Mouse (Mus musculus): ENCODE measurements around the gene Pgp.

Gene Pgp

DNA sequence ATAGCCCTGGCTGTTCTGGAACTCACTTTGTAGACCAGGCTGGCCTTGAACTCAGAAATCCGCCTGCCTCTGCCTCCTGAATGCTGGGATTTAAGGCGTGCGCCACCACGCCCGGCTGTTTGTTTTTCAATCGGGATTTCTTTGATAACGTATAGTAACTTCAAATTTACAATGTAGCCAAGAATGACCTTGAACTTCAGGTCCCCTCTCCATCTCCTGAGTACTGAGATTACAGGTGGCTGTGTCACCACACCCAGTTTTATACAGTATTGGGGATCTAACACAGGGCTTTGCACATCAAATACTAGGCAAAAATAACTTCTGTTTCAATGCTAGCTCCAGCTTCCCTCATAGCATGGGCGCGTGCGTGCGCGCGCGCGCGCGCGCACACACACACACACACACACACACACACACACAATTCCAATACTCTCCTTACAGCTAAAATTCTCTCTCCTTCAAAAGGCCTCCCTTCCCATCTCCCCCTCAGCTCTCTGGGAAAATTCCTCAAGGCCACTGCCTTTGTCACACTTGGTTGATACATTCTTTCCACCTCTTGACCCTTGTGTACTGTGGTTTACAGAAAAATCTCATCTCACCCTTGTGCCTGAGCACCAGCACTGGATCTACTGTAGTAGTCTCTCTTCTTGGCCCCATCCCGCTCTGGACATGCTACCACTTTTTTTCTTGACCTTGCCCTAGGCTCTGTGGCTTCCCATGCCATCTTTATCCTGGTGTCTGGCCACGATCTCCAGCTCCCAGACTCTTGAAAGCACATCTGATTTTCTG lies 11.0 kb downstream of the Pgp start:
- DNase-seq (ENCODE audit: low spot score in 2 of 2), result no peak

- no peak for DNase-seq (ENCODE audit: low spot score in 2 of 2)
These were observed 13.3 kb downstream of the Pgp start for GRCm38 (mm10) chr17:24483495-24483894.

- DNase-seq (ENCODE audit: low spot score in 2 of 2), result peak; percentile 20 to 36
These were observed 15.1 kb downstream of the Pgp start for GRCm38 (mm10) chr17:24485090-24485860.

DNA sequence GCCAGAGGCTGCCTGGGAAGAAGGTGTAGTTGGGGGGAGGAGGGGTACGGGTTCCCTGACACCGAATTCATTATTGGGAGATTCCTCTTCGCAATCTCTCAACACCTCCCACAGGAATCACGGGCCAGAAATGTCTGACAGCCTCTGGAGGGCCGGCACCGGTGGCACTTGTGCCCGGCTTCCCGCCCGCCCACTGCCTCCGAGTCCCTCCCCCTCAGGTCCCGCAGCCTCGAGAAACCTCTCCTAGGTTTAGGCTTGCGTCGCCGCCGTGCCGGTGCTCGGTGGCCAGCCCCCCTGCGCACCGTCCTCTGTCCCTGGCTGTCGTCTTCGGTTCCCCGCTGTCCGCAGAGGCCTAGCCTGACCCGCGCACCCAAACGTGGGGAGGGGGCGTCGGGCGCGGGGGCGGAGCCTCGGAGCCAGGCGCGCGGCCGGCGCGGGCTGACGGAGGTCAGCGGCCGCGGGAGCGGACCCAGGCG lies 18.0 kb downstream of the Pgp start, which contains the start of gene Caskin1:
Caskin1 (plus strand) TSS at position 416 of the 476 bp plus-strand sequence.
- DNase-seq (ENCODE audit: low spot score in 2 of 2), result no peak

DNA sequence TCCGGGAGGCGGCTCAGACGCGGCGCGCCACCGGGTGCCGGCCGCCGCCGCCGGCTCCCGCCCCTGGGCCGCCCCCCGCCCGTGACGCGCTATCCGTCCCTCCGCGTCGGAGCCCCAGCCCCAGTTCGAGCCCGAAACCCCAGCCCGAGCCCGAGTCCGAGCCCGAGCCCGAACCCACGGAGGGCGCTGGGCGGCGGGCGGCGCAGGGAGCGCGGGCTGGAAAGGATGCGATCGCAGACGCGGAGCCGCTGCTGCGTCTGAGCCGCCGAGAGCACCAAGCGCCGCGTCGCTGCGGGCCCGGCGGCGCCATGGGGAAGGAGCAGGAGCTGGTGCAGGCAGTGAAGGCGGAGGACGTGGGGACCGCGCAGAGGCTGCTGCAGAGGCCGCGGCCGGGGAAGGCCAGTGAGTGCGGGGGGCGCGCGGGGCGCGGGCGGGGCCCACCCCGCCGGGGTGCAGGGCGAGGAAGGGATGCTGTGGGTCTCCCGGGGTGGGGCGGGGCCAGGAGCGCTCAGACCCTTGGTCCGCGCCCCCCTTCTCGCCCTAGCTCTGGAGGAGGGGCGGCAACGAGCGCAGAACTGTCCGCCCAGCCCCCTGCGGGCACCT lies 18.6 kb downstream of the Pgp start:
- DNase-seq (ENCODE audit: low spot score in 2 of 2), result peak in 1 of 2 experiments; percentile 29

GRCm38 (mm10) chr17:24489265-24490030 lies 19.3 kb downstream of the Pgp start:
- no peak for DNase-seq (ENCODE audit: low spot score in 2 of 2)

- no peak for DNase-seq (ENCODE audit: low spot score in 2 of 2)
These were observed 20.2 kb downstream of the Pgp start for GRCm38 (mm10) chr17:24490399-24490798.

- DNase-seq (ENCODE audit: low spot score in 2 of 2), result peak in 1 of 2 experiments; percentile 57
These were observed 24.6 kb downstream of the Pgp start for GRCm38 (mm10) chr17:24494627-24495335.

GRCm38 (mm10) chr17:24495443-24495842 lies 25.3 kb downstream of the Pgp start:
- no peak for DNase-seq (ENCODE audit: low spot score in 2 of 2)

DNA sequence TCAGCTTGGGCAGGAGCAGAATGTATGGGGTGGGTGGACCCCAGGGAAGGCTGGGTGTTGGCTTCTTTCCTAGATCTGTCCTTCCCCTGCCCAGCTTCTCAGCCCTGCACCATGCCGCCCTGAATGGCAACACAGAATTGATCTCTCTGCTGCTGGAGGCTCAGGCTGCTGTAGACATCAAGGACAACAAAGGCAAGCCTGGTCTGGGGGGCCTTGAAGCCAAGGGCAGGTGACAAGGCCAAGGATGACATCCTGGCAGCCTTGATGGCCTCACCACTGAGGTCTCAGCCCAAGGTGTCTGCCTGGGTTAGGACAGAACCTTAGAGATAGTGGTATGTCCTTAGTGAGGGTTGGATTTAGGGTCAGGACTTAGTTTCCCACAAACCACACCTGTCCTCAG lies 25.8 kb downstream of the Pgp start:
- DNase-seq (ENCODE audit: low spot score in 2 of 2), result no peak

DNA sequence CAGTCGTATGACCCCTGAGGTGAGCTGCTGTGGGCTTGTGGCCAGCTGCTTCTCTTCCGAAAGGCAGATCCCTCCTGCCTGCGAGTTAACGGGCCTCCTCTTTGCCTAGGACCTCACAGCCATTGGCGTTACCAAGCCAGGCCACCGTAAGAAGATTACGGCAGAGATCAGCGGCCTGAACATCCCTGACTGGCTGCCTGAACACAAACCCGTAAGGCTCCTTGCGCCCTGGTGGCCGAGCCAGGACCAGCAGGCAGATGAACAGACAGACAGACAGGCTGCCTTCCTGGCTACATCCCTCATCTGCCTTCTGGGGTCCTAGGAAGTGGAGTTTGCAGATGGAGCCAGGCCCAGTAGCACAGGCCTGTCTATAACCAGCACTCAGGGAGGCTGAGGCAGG lies 32.0 kb downstream of the Pgp start:
- DNase-seq (ENCODE audit: low spot score in 2 of 2), result no peak

DNA sequence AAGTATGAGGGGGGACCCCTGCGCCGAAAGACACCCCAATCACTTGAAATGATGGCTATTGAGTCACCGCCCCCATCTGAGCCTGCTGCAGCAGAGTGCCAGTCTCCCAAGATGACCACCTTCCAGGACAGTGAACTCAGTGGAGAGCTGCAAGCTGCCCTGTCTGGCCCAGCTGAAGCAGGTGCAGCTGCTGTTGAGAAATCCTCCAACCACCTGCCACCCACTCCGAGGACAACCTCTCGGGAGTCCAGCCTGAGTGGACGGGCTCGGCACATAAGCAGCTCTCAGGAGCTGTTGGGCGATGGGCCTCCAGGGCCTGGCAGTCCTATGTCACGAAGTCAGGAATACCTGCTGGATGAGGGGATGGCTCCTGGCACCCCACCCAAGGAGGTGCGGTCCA lies 33.9 kb downstream of the Pgp start:
- DNase-seq (ENCODE audit: low spot score in 2 of 2), result no peak

GRCm38 (mm10) chr17:24505286-24505955 lies 35.2 kb downstream of the Pgp start:
- DNase-seq (ENCODE audit: low spot score in 2 of 2), result no peak

- no peak for DNase-seq (ENCODE audit: low spot score in 2 of 2)
These were observed 36.3 kb downstream of the Pgp start for GRCm38 (mm10) chr17:24506332-24507070.

GRCm38 (mm10) chr17:24507129-24507664 lies 37.0 kb downstream of the Pgp start:
- DNase-seq (ENCODE audit: low spot score in 2 of 2), result no peak

- DNase-seq (ENCODE audit: low spot score in 2 of 2), result no peak
These were observed 37.7 kb downstream of the Pgp start for GRCm38 (mm10) chr17:24507806-24508460.

GRCm38 (mm10) chr17:24513609-24514008 lies 43.4 kb downstream of the Pgp start:
- peak in 1 of 2 experiments; percentile 18 for DNase-seq (ENCODE audit: low spot score in 2 of 2)

GRCm38 (mm10) chr17:24514270-24515257 lies 44.4 kb downstream of the Pgp start:
- no peak for DNase-seq (ENCODE audit: low spot score in 2 of 2)

Data from thymus, postnatal 10 days (tissue).